Mouse (Mus musculus): Measurements from ENCODE around the gene Sox10. TPM values are rescaled to one million over a fixed set of nuclear protein-coding genes. Genes with fewer than 3 reads are reported as not detected.

Gene Sox10
- not detected for total RNA-seq (2023)

DNA sequence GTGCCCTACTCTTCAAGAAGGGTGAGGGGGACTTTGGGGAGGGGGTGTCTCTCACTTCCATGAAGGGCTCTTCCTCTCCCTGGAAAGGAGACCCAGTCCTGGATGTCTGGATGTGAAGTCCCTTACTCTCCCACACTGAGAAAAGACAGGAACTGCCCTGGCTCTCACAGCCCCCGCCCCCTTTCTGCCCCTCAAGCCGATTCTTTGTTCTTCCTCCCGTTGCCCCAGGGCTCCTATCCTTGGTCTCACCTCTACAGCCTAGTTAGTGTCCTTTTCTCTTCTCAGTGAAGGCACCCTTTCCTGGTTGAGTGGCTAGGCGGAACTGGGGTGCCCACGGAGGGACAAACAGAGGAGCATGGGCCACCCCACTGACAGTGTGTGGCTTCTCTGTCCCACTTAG, at the start of gene Sox10:
Sox10 (minus strand) TSS at position 101 of the 400 bp plus-strand sequence.

GRCm38 (mm10) chr15:79140866-79141565, 24.0 kb downstream of the Sox10 start, which contains the start of the genes Polr2f and 1700088E04Rik:
TSS of gene Polr2f (plus strand) at chr15:79141009.
TSS of gene 1700088E04Rik (minus strand) at chr15:79141253.

GRCm38 (mm10) chr15:79108421-79109320, 56.4 kb downstream of the Sox10 start, which contains the start of gene Micall1:
TSS of gene Micall1 (plus strand) at chr15:79108898.

Other genes with a start within 250 kb of the Sox10 start
- gene Lgals1, start 238.5 kb downstream of the Sox10 start, total RNA-seq (2023), result 100 to 1,000 TPM; 166 to 215 TPM
- gene Nol12, start 230.3 kb downstream of the Sox10 start, total RNA-seq (2023), result 10 to 100 TPM; 27.1 to 27.5 TPM
- 10 to 100 TPM; 47.8 to 54.4 TPM for gene Triobp, start 217.5 kb downstream of the Sox10 start, total RNA-seq (2023)
- 10 to 100 TPM; 41.2 to 48.2 TPM for gene H1f0, start 136.8 kb downstream of the Sox10 start, total RNA-seq (2023)
- not detected for gene Galr3, start 123.4 kb downstream of the Sox10 start, total RNA-seq (2023)
- gene Ankrd54, start 102.3 kb downstream of the Sox10 start, total RNA-seq (2023), result 10 to 100 TPM; 14.7 to 17.8 TPM
- gene Eif3l, start 90.1 kb downstream of the Sox10 start, total RNA-seq (2023), result 10 to 100 TPM; 90.7 to 95.1 TPM
- 10 to 100 TPM; 13.9 to 16.0 TPM for gene Micall1, start 56.3 kb downstream of the Sox10 start, total RNA-seq (2023)
- 10 to 100 TPM; 49.3 to 59.7 TPM for gene Polr2f, start 24.2 kb downstream of the Sox10 start, total RNA-seq (2023)
- under 1 TPM in 1 of 2 experiments, not detected in 1; 0.42 TPM for gene 1700088E04Rik, start 24.0 kb downstream of the Sox10 start, total RNA-seq (2023)
- 10 to 100 TPM; 12.3 to 12.7 TPM for gene Pick1, start 63.9 kb upstream of the Sox10 start, total RNA-seq (2023)
- gene Gm49486, start 64.2 kb upstream of the Sox10 start, total RNA-seq (2023), result under 1 TPM in 1 of 2 experiments, not detected in 1; 0.21 TPM
- not detected for gene Slc16a8, start 89.5 kb upstream of the Sox10 start, total RNA-seq (2023)
- not detected for gene Baiap2l2, start 120.3 kb upstream of the Sox10 start, total RNA-seq (2023)
- gene Pla2g6, start 163.2 kb upstream of the Sox10 start, total RNA-seq (2023), result 1 to 10 TPM; 4.7 to 7.8 TPM
- 10 to 100 TPM; 70.0 to 72.2 TPM for gene Maff, start 181.4 kb upstream of the Sox10 start, total RNA-seq (2023)
- 100 to 1,000 TPM in 1 of 2 experiments, 10 to 100 TPM in 1; 94.0 to 114 TPM for gene Tmem184b, start 238.3 kb upstream of the Sox10 start, total RNA-seq (2023)